Mouse (Mus musculus) midbrain, embryonic 16.5 days (tissue): ENCODE results near the gene Pgam1. TPM values are rescaled to one million over a fixed set of nuclear protein-coding genes. Genes with fewer than 3 reads are reported as not detected.

Experiments
- ATAC-seq: fragments of 200-750 bp; cut with Nextera tagmentation; 2 replicates; pipeline ENCODE4 v1.8.0; 2017; ENCODE audit warnings: moderate TSS enrichment
- H3K27ac ChIP-seq: fragments of 300-500 bp; sonication (generic); 2 replicates; pipeline ENCODE4 v1.5.1; 2014; ENCODE audit warnings: mild to moderate bottlenecking, low read length, mixed read lengths
- H3K27me3 ChIP-seq: fragments of 300-500 bp; sonication (generic); 2 replicates; pipeline ENCODE4 v1.6.1; 2014; ENCODE audit warnings: low read depth, low read length, mixed read lengths; ENCODE audit not compliant: control insufficient read depth, insufficient read depth
- H3K36me3 ChIP-seq: fragments of 300-500 bp; sonication (generic); 2 replicates; pipeline ENCODE4 v1.6.1; 2014; ENCODE audit warnings: mild to moderate bottlenecking, low read length, moderate library complexity, mixed read lengths; ENCODE audit not compliant: control insufficient read depth, insufficient read depth
- H3K4me1 ChIP-seq: fragments of 300-500 bp; sonication (generic); 2 replicates; pipeline ENCODE4 v1.6.1; 2014; ENCODE audit warnings: mild to moderate bottlenecking, low read length, mixed read lengths; ENCODE audit not compliant: control insufficient read depth, insufficient read depth
- H3K4me2 ChIP-seq: fragments of 300-500 bp; sonication (generic); 2 replicates; pipeline ENCODE4 v1.6.1; 2014; ENCODE audit warnings: mild to moderate bottlenecking, low read length, mixed read lengths
- H3K4me3 ChIP-seq: fragments of 300-500 bp; sonication (generic); 2 replicates; pipeline ENCODE4 v1.5.1; 2014; ENCODE audit warnings: low read depth, mild to moderate bottlenecking, low read length, moderate library complexity, mixed read lengths
- H3K9ac ChIP-seq: fragments of 300-500 bp; sonication (generic); 2 replicates; pipeline ENCODE4 v1.6.1; 2014; ENCODE audit warnings: low read depth, low read length, mixed read lengths
- H3K9me3 ChIP-seq: fragments of 300-500 bp; sonication (generic); replicated peaks from 2 replicates; pipeline ENCODE4 v1.6.1; 2014; ENCODE audit warnings: mild to moderate bottlenecking, low read length, mixed read lengths; ENCODE audit not compliant: control insufficient read depth, poor library complexity, severe bottlenecking
- WGBS: fragments of 180-500 bp; shearing (Covaris S2); extraction: QIAGEN DNeasy Blood & Tissue Kit; methylation state at CpG from one replicate; pipeline ENCODE4 v1.1.7; 2014; 5-methylcytosine and 5-hydroxymethylcytosine counted together
- polyA plus RNA-seq: library from polyadenylated mRNA; unstranded; fragments of >200 nt; fragmentation: Nextera tagmentation; extraction: Ambion mirVana; gene quantifications from 2 replicates; pipeline ENCODE4 v1.2.1, GENCODE M21; 2015

Pgam1 gene
- polyA plus RNA-seq, 1 experiment from 2014 or later: 565 TPM

DNA sequence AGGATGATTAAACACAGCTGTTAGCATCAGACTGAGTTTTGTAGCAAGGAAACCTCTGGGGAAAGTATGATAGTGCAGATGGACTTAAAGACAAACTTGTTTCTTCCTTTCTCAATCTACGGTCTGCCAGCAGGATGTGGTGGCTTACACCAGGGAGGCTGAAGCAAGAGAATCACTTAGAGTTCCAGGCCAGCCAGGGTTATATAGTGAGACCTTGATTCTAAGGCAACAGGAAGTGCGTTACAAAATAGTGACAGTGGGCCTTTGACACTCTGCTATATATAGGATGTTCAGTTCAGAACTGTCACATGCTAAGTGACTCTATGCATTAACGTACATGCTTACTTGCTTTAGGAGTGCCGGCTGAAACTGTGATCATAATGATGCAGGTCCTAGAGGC lies 5.1 kb downstream of the Pgam1 start:
- no peak overlapping the region for H3K27ac ChIP-seq
- no peak overlapping the region for H3K4me3 ChIP-seq
- H3K4me2 ChIP-seq: no peak overlapping the region
- H3K36me3 ChIP-seq: peaks cover 25% of the 10 kb centered on the region
- WGBS: 94% methylated on average over 4 of the region's 4 CpGs
- no peak for ATAC-seq
- H3K9me3 ChIP-seq: no peaks in the 10 kb centered on the region
- H3K9ac ChIP-seq: no peak overlapping the region
- H3K27me3 ChIP-seq: no peaks in the 10 kb centered on the region
- peaks cover 25% of the 10 kb centered on the region for H3K4me1 ChIP-seq

DNA sequence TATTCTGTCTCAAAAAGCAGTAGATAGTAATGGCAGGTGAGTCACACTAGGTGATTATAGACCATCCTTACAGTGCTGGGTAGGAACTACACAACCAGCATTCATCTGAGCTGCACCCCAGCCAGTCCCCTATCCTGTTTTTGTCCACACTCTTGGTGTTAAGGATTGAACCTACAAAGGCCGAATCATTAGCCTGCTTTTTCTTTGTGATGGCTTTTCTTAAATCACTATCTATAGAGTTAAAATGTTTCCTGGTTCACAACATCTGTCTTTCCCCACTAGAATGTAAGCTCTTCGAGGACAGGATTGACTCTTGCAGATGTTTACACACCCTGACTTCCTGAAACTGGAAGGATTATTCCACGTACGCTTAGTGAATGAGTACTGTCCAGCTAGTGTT lies 7.7 kb downstream of the Pgam1 start:
- H3K4me2 ChIP-seq: no peak overlapping the region
- peaks cover 31% of the 10 kb centered on the region for H3K36me3 ChIP-seq
- peaks cover 5% of the 10 kb centered on the region for H3K4me1 ChIP-seq
- ATAC-seq: no peak
- H3K27ac ChIP-seq: no peak overlapping the region
- H3K4me3 ChIP-seq: no peak overlapping the region
- no peak overlapping the region for H3K9ac ChIP-seq
- H3K27me3 ChIP-seq: no peaks in the 10 kb centered on the region
- H3K9me3 ChIP-seq: no peaks in the 10 kb centered on the region
- 79% methylated on average over 4 of the region's 4 CpGs for WGBS

DNA sequence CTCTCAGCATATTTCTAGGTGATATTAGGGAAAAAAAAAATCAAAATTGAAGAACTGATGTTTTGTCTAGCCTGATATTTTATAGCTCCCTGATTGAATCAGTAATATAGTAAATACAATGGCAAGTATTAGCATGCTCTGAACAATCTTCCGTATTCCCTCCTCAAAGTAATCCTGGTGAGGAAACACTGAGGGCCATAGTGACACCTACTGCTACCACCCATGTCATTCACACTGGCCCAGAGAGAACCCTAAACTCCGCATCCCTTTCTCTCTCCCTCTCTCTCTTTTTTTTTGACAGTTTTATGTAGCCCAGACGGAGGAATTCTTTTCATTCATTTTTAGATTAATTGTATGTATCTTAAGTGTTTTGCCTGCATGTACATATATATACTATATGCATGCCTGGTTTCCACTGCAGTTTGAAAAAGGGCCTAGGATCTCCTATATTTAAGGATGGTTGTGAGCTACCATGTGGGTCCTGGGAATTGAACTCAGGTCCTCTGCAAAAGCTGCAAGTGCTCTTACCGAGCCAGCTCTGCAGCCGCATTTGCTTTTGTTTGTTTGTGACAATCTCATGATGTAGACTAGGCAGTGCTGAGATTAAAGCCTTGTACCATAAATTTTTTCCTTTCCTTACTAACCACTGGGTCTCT lies 8.8 kb downstream of the Pgam1 start:
- no peaks in the 10 kb centered on the region for H3K4me1 ChIP-seq
- WGBS: 82% methylated on average over 5 of the region's 5 CpGs
- no peaks in the 10 kb centered on the region for H3K9me3 ChIP-seq
- no peak for ATAC-seq
- H3K27ac ChIP-seq: no peak overlapping the region
- no peak overlapping the region for H3K9ac ChIP-seq
- peaks cover 37% of the 10 kb centered on the region for H3K36me3 ChIP-seq
- H3K4me3 ChIP-seq: no peak overlapping the region
- no peak overlapping the region for H3K4me2 ChIP-seq
- no peaks in the 10 kb centered on the region for H3K27me3 ChIP-seq

DNA sequence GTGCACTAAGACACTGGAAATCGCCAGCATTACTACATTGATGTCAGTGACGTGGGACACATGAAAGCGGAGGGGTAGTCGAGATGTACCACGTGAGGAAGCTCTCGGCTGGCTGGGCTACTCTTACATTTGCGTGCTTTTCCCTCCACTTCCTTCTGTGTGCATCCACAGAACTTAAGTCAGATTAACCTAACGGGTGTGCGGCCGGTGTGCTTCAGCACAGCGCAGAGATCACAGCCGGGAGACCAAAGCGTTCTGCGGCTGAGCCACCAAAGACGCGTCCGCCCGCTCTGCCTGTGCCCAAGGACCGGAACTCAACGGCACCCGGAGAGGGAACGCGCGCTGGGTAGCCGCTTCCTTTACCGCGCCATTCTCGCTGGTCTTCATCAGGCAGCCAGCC lies 21.0 kb downstream of the Pgam1 start:
- H3K9ac ChIP-seq: peak overlapping the region; percentile 71
- peaks cover 20% of the 10 kb centered on the region for H3K4me1 ChIP-seq
- peak overlapping the region; percentile 82 for H3K4me2 ChIP-seq
- WGBS: under 1% methylated on average over 28 of the region's 28 CpGs
- H3K36me3 ChIP-seq: peaks cover 6% of the 10 kb centered on the region; the same call in 1 of the 2 replicates
- peak overlapping the region; percentile 53 for H3K4me3 ChIP-seq
- no peaks in the 10 kb centered on the region for H3K27me3 ChIP-seq
- no peaks in the 10 kb centered on the region for H3K9me3 ChIP-seq
- peak; percentile 40 for ATAC-seq
- H3K27ac ChIP-seq: peak overlapping the region; percentile 70

DNA sequence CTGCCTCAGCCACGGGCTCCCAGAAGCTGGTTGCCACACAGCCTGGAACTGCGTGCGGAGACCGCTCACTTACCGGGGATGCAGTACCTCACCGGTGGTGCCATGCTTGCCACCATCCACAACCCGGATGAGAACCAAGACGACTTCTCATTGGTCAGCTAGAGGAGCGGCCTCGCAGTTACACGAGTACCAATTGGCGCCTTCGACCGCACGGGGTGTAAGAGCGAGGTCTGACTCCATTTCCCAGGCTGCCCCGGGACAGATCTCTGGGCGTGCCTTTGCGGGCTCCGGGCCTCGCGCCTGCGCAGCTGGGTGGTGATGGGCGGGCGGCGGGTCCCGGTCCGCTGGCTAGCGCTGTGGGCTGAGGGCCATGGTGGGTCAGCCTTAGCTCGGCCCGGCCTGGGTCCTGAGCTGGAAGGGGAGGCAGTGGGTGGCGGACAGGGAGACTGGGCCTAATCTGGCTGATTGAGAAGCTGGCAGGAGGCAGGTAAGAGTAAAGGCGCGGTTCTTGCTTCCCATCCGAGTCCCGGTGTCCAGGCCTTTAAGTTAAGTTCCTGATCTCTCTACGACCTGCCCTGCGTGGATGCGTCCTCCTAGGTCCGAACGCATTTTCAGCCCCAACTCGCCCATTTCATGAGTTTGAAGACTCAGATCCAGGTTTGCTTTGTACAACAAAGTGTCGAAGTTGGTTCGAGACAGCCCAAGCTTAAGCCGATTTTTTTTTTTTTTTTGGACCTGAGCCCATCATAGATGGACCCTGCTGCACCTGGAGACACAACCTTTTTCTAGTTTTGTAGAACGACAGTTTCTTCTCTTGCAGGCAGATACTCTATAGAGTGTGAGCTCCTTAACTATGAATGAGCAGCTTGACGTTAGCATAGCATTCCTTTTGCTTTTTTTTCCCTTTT lies 21.7 kb downstream of the Pgam1 start, which contains the start of the genes Exosc1 and Zdhhc16:
Exosc1 (minus strand) TSS at position 245 of the 908 bp plus-strand sequence.
Zdhhc16 (plus strand) TSS at position 302 of the 908 bp plus-strand sequence.
- under 1% methylated on average over 47 of the region's 47 CpGs for WGBS
- Histone ChIP-seq H3K4me1 (peaks cover 20% of the 10 kb centered on the region), H3K9me3 (no peaks in the 10 kb centered on the region), H3K9ac (peak within 1 kb of the TSS; percentile 71), H3K27ac (peak within 1 kb of the TSS; percentile 70), H3K4me3 (peak within 1 kb of the TSS; percentile 53), H3K4me2 (peak within 1 kb of the TSS; percentile 82), H3K36me3 (peaks cover 7% of the 10 kb centered on the region; the same call in 1 of the 2 replicates), H3K27me3 (no peaks in the 10 kb centered on the region)
- peak; percentile 100 for ATAC-seq

DNA sequence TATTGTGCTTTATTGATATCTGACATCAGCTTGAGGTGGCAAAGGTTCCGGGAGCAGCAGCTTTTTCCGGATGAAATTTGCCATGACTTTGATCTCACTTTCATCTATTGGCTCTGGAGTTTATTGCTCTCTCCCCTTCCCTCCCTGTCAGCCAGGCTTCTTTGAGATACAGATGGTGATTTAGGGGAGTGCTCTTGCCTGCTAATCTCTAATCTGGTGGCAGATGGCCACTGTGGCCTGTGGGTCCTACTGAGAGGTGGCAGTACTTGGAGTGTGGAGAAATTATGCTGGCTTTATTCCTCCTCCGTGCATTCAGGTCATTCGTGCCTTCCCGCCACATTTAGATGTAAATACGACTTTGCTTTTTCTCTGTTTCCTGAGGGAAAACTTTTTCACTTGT lies 22.4 kb downstream of the Pgam1 start:
- no peak overlapping the region for H3K27ac ChIP-seq
- ATAC-seq: no peak
- no peaks in the 10 kb centered on the region for H3K27me3 ChIP-seq
- no peaks in the 10 kb centered on the region for H3K9me3 ChIP-seq
- H3K4me3 ChIP-seq: peak overlapping the region; percentile 53
- H3K4me2 ChIP-seq: peak overlapping the region; percentile 60
- H3K36me3 ChIP-seq: peaks cover 7% of the 10 kb centered on the region; the same call in 1 of the 2 replicates
- H3K9ac ChIP-seq: peak overlapping the region; percentile 63
- 22% methylated on average over 6 of the region's 6 CpGs for WGBS
- H3K4me1 ChIP-seq: peaks cover 20% of the 10 kb centered on the region

DNA sequence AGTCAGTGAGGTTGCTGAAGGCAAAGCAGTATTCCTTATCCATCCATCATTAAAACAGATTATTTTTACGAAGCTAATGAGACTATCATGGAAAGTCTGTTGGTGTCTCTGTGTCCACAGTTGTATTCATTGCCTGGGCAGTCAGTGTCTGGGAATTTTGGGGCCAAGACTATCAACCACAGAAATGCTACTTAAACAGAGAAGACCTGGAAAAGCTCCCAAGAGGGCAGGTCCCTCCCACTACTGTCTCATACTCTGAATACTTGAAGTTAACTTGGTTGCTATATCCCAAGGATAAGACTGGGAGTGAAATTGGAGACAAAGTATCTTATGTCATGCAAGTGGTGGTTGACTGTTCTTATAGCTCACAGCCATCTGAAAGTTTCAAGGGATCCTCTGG lies 24.2 kb downstream of the Pgam1 start:
- no peak for ATAC-seq
- 91% methylated on average over 1 of the region's 1 CpGs for WGBS
- H3K9me3 ChIP-seq: no peaks in the 10 kb centered on the region
- H3K9ac ChIP-seq: no peak overlapping the region
- peaks cover 12% of the 10 kb centered on the region for H3K36me3 ChIP-seq
- no peak overlapping the region for H3K27ac ChIP-seq
- no peak overlapping the region for H3K4me2 ChIP-seq
- H3K4me3 ChIP-seq: no peak overlapping the region
- H3K27me3 ChIP-seq: no peaks in the 10 kb centered on the region
- peaks cover 20% of the 10 kb centered on the region for H3K4me1 ChIP-seq

DNA sequence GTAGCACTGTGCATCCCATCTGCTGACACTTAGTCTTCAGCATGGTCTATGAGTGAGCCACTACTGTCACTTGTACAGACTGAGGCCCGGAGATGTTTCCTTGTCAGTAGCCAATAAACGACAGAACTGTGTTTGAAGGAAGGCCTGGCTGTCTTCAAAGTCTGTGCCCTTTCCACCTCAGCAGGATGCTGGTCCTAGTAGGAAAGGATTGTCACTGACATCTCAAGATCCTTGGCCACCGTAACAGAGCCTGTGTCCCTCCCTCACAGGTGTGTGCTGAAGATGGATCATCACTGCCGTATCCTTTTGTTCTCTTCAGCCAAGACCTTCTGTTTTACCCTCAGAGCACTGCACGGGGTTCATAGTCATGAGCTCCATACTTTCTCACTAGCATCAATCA lies 26.8 kb downstream of the Pgam1 start:
- peaks cover 30% of the 10 kb centered on the region for H3K36me3 ChIP-seq
- H3K9me3 ChIP-seq: no peaks in the 10 kb centered on the region
- WGBS: 95% methylated on average over 5 of the region's 5 CpGs

DNA sequence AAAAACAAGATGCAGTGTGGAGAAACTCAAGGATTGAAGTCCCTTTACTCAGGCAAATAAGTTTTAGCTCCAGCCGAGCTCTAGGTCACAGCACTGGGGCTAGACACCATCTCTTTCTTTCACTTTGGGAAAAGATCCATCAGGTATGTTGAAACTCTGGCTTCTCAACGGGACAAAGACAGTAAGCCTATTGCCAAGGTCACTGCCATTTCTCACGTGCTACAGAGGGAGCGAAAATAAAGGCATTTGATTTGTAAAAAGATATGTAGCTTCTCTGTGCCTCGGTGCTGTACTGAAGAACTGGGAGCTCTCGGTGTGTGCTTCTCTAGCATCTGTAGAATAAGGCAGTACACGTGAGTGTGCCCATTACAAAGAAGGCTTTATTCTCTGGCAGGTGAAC lies 32.1 kb downstream of the Pgam1 start:
- Histone ChIP-seq H3K27ac (no peak overlapping the region), H3K4me1 (no peaks in the 10 kb centered on the region), H3K36me3 (peaks cover 66% of the 10 kb centered on the region), H3K9ac (no peak overlapping the region), H3K4me3 (no peak overlapping the region), H3K27me3 (no peaks in the 10 kb centered on the region), H3K4me2 (no peak overlapping the region), H3K9me3 (no peaks in the 10 kb centered on the region; the same call in 1 of the 2 replicates)
- WGBS: 92% methylated on average over 7 of the region's 7 CpGs
- no peak for ATAC-seq

More for the DNA sequence above, 26.8 kb downstream of the Pgam1 start:
- Histone ChIP-seq H3K27me3 (no peaks in the 10 kb centered on the region), H3K27ac (no peak overlapping the region), H3K4me2 (no peak overlapping the region), H3K4me1 (peaks cover 11% of the 10 kb centered on the region), H3K4me3 (no peak overlapping the region), H3K9ac (no peak overlapping the region)
- ATAC-seq: no peak
